Mouse (Mus musculus) ES-Bruce4 (cell line): ENCODE results near the gene Ina.

Experiments used
- CTCF ChIP-seq: IDR thresholded peaks from one replicate; pipeline ENCODE4 v1.8.1; 2011; ENCODE audit warnings: low read depth, low read length
- POLR2A ChIP-seq: IDR thresholded peaks from one replicate; pipeline ENCODE4 v1.8.1; 2011; ENCODE audit warnings: low read length; ENCODE audit not compliant: insufficient read depth

- no peak for TF ChIP-seq CTCF
- no peak for TF ChIP-seq POLR2A
These were observed 949 bp upstream of the Ina start for GRCm38 (mm10) chr19:47013340-47014158.
